Mouse (Mus musculus): ENCODE results near the gene Ociad2. TPM values are rescaled to one million over a fixed set of nuclear protein-coding genes. Genes with fewer than 3 reads are reported as not detected.

Ociad2 gene
- total RNA-seq, 2 experiments from 2014 or later, result not detected

Other genes with a start within 250 kb of the Ociad2 start
- 635 and 792 TPM in 2 replicates for gene Fryl, start 84.4 kb downstream of the Ociad2 start, total RNA-seq (2015; ENCODE audit: low replicate concordance)
- gene Fryl, start 84.4 kb downstream of the Ociad2 start, total RNA-seq (2017; ENCODE audit: low replicate concordance), result 1,411 and 1,492 TPM in 2 replicates
- 69.2 and 94.7 TPM in 2 replicates for gene Ociad1, start 48.2 kb downstream of the Ociad2 start, total RNA-seq (2015; ENCODE audit: low replicate concordance)
- 103 and 137 TPM in 2 replicates for gene Ociad1, start 48.2 kb downstream of the Ociad2 start, total RNA-seq (2017; ENCODE audit: low replicate concordance)
- not detected in 2 replicates for gene Cwh43, start 65.0 kb upstream of the Ociad2 start, total RNA-seq (2015; ENCODE audit: low replicate concordance)
- not detected in 2 replicates for gene Cwh43, start 65.0 kb upstream of the Ociad2 start, total RNA-seq (2017; ENCODE audit: low replicate concordance)
- gene Dcun1d4, start 140.0 kb upstream of the Ociad2 start, total RNA-seq (2015; ENCODE audit: low replicate concordance), result 0.21 and 1.3 TPM in 2 replicates
- gene Dcun1d4, start 140.0 kb upstream of the Ociad2 start, total RNA-seq (2017; ENCODE audit: low replicate concordance), result 0.70 and 7.4 TPM in 2 replicates

Data from erythroblast, adult 5-6 weeks (primary cell).